18 mouse cellular contexts compared by ENCODE assay signal in the genomic region with DNA sequence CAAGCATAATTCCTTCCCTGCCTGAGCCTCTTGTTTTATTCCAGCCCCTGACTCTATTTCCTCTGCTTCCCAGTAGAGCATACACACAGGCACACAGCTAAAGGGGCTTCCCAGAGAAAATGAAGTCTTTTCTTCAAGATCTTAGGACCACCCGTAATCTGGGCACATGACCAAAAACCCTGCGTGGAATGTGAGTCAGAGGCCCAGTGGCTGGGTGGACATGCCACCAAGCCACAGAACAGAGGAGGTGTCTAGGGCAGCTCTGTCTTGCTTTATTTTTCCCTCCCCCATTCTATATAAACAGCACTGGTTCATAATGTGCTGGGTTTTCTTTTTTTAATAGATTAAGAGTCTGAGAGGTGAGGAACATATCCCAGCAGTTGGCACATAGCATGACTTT.
DNase-seq lines count a peak whose midpoint lies in the region; ATAC-seq lines count a peak whose summit lies in the region.
"Had no signal": no experiment of that assay in that cellular context is flagged by ENCODE, and none has a peak within 500 bp of the region (broad histone marks: within the 10 kb centered on the region; RNA-seq: fewer than 3 reads in every experiment).

No protein-coding gene starts in this region.

- H3K4me1 ChIP-seq in hindbrain, embryonic 12.5 days: peaks cover 44% of the 10 kb centered on the region
- H3K4me1 ChIP-seq in hindbrain, embryonic 11.5 days (replicated peaks; ENCODE audit: control insufficient read depth, insufficient read depth, low read length): peaks cover 4% of the 10 kb centered on the region; the same call in 1 of the 2 replicates
- H3K4me1 ChIP-seq in hindbrain, embryonic 14.5 days (replicated peaks; ENCODE audit: control insufficient read depth, insufficient read depth, low read length): peaks cover 36% of the 10 kb centered on the region
- H3K4me1 ChIP-seq in neural tube, embryonic 14.5 days (ENCODE audit: control insufficient read depth, insufficient read depth, low read length): peaks cover 3% of the 10 kb centered on the region; the same call in 1 of the 2 replicates
- H3K4me1 ChIP-seq: liver, embryonic 13.5 days had no signal

- ATAC-seq in hindbrain, embryonic 12.5 days (ENCODE audit: low FRiP score): no peak
- no peak for ATAC-seq in hindbrain, embryonic 11.5 days (ENCODE audit: low FRiP score)
- no peak for ATAC-seq in hindbrain, embryonic 14.5 days (ENCODE audit: low FRiP score)
- no peak for ATAC-seq in neural tube, embryonic 14.5 days (ENCODE audit: low read depth)

- 69% methylated on average over 2 of the region's 2 CpGs for WGBS in hindbrain, embryonic 12.5 days
- WGBS in hindbrain, embryonic 11.5 days: 69% methylated on average over 2 of the region's 2 CpGs
- WGBS in hindbrain, embryonic 14.5 days: 45% methylated on average over 2 of the region's 2 CpGs
- 57% methylated on average over 2 of the region's 2 CpGs for WGBS in neural tube, embryonic 14.5 days

- no peaks in the 10 kb centered on the region for H3K36me3 ChIP-seq in hindbrain, embryonic 12.5 days
- no peaks in the 10 kb centered on the region for H3K36me3 ChIP-seq in hindbrain, embryonic 11.5 days (ENCODE audit: control insufficient read depth, insufficient read depth, low read length)
- H3K36me3 ChIP-seq in hindbrain, embryonic 14.5 days (replicated peaks; ENCODE audit: control insufficient read depth, insufficient read depth): no peaks in the 10 kb centered on the region
- no peaks in the 10 kb centered on the region for H3K36me3 ChIP-seq in neural tube, embryonic 14.5 days (ENCODE audit: control insufficient read depth, insufficient read depth, low read length)
- H3K36me3 ChIP-seq: embryonic facial prominence, embryonic 15.5 days; heart, embryonic 12.5 days; liver, embryonic 13.5 days had no signal

- H3K9me3 ChIP-seq in hindbrain, embryonic 12.5 days (replicated peaks): no peaks in the 10 kb centered on the region
- H3K9me3 ChIP-seq in hindbrain, embryonic 11.5 days (ENCODE audit: control insufficient read depth, low read length): no peaks in the 10 kb centered on the region
- no peaks in the 10 kb centered on the region for H3K9me3 ChIP-seq in hindbrain, embryonic 14.5 days (ENCODE audit: control insufficient read depth, low read length)
- H3K9me3 ChIP-seq in neural tube, embryonic 14.5 days (ENCODE audit: control insufficient read depth, low read length): no peaks in the 10 kb centered on the region
- H3K9me3 ChIP-seq: embryonic facial prominence, embryonic 15.5 days; heart, embryonic 12.5 days; liver, embryonic 13.5 days had no signal

- H3K27ac ChIP-seq in hindbrain, embryonic 12.5 days: peak overlapping the region; percentile 30
- H3K27ac ChIP-seq in hindbrain, embryonic 11.5 days (ENCODE audit: low read depth, low read length): no peak overlapping the region; the same call in 1 of the 2 replicates
- H3K27ac ChIP-seq in hindbrain, embryonic 14.5 days: 0 out of 2 replicates have a peak overlapping the region, but pooled peaks have one; percentile 39
- 0 out of 2 replicates have a peak overlapping the region, but pooled peaks have one; percentile 25 for H3K27ac ChIP-seq in neural tube, embryonic 14.5 days (ENCODE audit: low read depth, low read length)
- H3K27ac ChIP-seq: embryonic facial prominence, embryonic 15.5 days; liver, embryonic 13.5 days had no signal

- no peak for DNase-seq in hindbrain, embryonic 11.5 days (ENCODE audit: low spot score)
- DNase-seq in retina, postnatal 1 day: peak; percentile 40
- no peak for DNase-seq in retina, embryonic 14.5 days (ENCODE audit: low spot score)
- DNase-seq in hindbrain, embryonic 14.5 days (ENCODE audit: low spot score): no peak
- no peak for DNase-seq in spleen, adult 18-20 months
- no peak for DNase-seq in cerebellum, postnatal 36 days
- DNase-seq: cerebellum, adult 11-12 months; gastrocnemius, postnatal 36 days; heart, postnatal 4 days; kidney, adult 18-20 months; kidney, postnatal 36 days; liver, embryonic 13.5 days; lung, postnatal 4 days; thymus, adult 2 months had no signal

- H3K4me2 ChIP-seq in hindbrain, embryonic 12.5 days (replicated peaks): no peak overlapping the region
- H3K4me2 ChIP-seq in hindbrain, embryonic 11.5 days (replicated peaks; ENCODE audit: low read depth, low read length): no peak overlapping the region
- no peak overlapping the region for H3K4me2 ChIP-seq in hindbrain, embryonic 14.5 days (replicated peaks)
- no peak overlapping the region for H3K4me2 ChIP-seq in neural tube, embryonic 14.5 days (ENCODE audit: low read depth, low read length)
- H3K4me2 ChIP-seq: embryonic facial prominence, embryonic 15.5 days; heart, embryonic 12.5 days; liver, embryonic 13.5 days had no signal

- no peak overlapping the region for H3K4me3 ChIP-seq in hindbrain, embryonic 12.5 days
- no peak overlapping the region for H3K4me3 ChIP-seq in hindbrain, embryonic 11.5 days (ENCODE audit: low read depth, low read length)
- no peak overlapping the region for H3K4me3 ChIP-seq in hindbrain, embryonic 14.5 days (replicated peaks; ENCODE audit: low read length)
- no peak overlapping the region for H3K4me3 ChIP-seq in neural tube, embryonic 14.5 days (ENCODE audit: low read depth, low read length)
- H3K4me3 ChIP-seq: embryonic facial prominence, embryonic 15.5 days; heart, embryonic 12.5 days; liver, embryonic 13.5 days had no signal

- H3K27me3 ChIP-seq in hindbrain, embryonic 12.5 days: no peaks in the 10 kb centered on the region
- H3K27me3 ChIP-seq in hindbrain, embryonic 11.5 days (ENCODE audit: control insufficient read depth, insufficient read depth, low read length): no peaks in the 10 kb centered on the region
- no peaks in the 10 kb centered on the region; the same call in 1 of the 2 replicates for H3K27me3 ChIP-seq in hindbrain, embryonic 14.5 days (ENCODE audit: control insufficient read depth, insufficient read depth, low read length)
- H3K27me3 ChIP-seq in neural tube, embryonic 14.5 days (ENCODE audit: control insufficient read depth, insufficient read depth, low read length): no peaks in the 10 kb centered on the region
- H3K27me3 ChIP-seq: embryonic facial prominence, embryonic 15.5 days; liver, embryonic 13.5 days had no signal

- H3K9ac ChIP-seq in hindbrain, embryonic 12.5 days: no peak overlapping the region
- no peak overlapping the region for H3K9ac ChIP-seq in hindbrain, embryonic 11.5 days (ENCODE audit: low read depth, low read length)
- H3K9ac ChIP-seq in hindbrain, embryonic 14.5 days: no peak overlapping the region
- no peak overlapping the region for H3K9ac ChIP-seq in neural tube, embryonic 14.5 days (replicated peaks; ENCODE audit: low read depth, low read length)
- H3K9ac ChIP-seq: embryonic facial prominence, embryonic 15.5 days; heart, embryonic 12.5 days; liver, embryonic 13.5 days had no signal
